Mouse (Mus musculus) naive thymus-derived CD4-positive, alpha-beta T cell, adult 2 months (primary cell): ENCODE data around the gene Creg1.
A peak's percentile ranks its signal among the peaks of the same experiment; 100 is the strongest.

Experiments used
- DNase-seq: peaks from one replicate; pipeline ENCODE4 v3.0.0-alpha.2; 2011; ENCODE audit warnings: low read depth

The Creg1 gene

DNA sequence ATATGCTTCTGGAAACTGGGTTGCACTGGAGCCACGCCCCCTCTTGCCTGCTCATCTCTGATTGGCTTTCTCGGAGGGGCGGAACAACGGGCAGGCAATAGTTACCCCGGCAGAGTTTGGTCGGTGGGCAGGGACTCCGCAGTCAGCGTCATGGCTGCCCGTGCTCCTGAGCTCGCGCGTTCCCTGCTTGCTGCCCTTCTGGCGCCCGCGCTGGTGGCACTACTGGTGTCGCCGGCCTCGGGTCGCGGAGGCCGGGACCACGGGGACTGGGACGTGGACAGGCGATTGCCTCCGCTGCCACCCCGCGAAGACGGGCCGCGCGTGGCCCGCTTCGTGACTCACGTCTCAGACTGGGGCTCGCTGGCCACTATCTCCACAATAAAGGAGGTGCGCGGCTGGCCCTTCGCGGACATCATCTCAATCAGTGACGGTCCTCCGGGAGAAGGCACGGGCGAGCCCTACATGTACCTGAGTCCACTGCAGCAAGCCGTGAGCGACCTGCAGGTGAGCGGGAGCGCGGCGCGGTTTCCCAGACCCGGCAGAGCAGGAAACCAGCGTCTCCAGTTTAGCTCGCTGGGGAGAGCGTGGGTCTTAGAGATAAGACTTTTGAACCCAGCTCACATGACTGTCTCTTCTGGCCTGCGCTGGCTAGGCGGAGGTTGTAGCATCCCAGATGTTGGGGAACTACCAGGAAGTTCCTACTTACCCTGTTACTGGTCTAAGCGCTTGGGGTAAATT, at the start of gene Creg1:
Gene Creg1, plus strand, starts transcription at position 112 of the 738 bp plus-strand sequence.
- DNase-seq = peak; percentile 96

DNA sequence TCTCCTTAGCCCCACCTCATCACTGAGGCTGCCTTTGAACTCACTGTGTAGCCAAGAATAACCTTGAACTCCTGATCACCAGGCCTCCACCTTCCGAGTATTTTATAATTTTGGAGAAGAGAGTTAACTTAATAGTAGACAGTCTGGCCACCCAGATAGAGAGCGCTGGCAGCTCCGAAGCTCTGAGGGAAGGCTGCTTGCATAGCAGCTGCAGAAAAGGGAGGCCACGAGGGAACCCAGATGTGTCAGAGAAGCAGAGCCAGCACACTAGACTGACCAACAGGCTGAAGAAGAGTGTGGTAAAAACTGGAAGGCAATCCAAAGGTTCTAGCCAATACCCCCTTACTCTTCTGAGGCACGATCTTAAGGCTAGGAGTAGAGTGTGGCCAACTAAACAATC, 49.7 kb upstream of the Creg1 start:
- DNase-seq = no peak

DNA sequence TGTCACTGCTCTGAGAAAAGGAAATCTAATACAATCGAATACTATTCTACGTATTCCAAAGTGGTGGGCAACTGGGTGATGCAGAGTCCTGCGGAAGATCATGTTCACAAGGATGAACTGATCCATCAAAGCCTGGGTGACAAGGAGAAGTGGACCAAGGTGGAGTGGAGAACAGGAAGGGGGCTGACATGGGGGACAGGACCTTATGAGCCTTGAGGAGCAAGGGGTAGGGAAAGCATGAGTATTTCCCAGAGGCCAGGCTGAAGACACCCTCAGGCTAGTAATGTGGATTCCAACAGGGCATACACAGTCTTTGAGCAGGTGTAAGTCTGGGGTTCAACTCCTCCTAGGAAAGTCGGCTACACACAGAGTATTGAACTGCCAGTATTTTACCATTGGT, 47.1 kb upstream of the Creg1 start:
- no peak for DNase-seq

DNA sequence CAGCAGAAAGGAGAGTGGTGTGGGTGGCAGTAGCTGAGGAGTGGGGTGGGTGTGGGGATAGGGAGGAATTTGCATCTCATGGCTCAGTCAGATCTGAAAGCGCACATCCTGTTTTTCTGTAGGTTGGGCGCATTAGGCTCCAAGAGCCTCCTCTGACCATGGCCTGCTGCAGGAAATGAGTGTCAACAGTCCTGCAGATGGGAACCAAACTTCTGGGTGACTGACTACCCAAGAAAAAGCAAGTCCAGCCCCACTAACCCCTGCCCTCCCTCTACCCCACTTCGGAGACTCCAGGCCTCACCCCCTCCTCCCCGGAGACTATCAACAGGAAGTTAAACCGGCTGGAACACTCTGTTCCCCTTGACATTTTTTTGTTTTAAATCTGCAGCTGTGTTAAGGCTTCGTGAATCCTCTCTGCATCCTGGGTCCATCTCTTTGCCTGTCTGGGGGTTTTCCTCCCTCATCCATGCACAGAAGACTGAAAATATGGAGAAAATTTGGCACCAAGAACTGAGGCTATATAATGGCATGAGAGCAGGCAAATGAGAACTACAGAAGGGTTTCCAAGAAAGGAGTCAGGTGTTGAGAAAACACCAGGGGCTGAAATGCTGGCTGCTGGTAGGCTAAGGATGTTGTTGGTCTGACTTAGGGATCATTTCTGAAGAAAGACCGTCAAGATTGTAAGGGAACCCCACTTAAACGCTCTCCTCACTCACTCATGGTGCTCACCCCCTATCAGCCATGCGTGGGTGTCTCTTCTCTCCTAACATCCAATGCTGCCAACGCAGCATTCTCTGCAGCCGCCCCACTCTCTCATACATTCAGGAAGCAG, 45.6 kb upstream of the Creg1 start:
- peak; percentile 64 for DNase-seq

DNA sequence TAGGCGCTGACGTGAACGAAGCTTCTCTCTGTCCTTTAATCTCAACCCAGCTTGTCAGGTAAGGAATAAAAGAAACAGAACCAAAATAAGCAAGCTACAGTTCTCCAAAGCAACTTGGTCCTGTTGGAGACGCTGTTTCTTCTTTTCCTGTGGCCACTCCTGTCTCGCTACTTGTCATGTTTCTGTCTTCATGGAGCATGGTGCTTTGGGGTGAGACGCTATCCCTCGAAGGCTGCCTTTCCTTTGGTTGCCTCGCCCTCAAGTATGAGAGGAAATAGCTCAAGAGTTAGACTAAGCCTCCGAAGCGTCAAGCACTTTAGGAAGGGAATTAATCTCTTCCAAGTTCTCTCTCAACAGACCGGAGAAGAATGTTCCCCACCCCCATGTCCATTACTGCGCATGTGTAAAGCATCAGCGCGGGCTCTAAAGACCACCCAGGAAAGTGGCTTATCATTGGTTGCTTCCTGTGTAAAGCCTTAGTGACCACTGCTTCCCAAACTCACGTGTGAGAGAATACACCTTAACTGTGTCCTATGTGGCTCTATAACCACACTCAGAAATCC, 44.9 kb upstream of the Creg1 start:
- DNase-seq = peak; percentile 71

DNA sequence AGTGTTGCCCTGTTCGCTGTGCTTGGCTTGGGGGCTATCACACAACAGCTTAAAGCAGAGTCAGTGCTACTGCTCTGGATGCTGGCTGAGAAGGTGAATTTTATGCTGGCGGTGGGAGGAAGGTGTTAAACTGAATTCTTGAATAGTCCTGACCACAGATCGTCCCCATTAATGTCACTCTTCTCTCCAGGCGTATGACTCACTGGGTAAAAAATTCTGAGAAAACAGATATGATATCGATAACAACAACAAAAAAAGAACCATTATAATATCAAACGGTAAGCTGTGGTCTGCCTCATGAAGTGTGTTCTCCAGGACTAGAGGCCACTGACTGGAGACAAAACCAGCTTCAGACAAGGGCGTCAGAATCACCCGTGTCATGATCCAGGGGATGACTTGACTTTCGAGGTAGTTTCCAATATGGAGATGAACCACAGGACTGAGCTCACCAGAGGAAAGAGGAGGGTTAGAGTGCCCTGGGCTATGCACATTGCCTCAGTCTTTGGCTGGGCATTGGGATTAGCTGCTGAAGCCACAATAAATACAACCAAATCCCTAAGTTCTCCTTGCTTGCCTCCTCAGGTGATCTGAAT, 40.9 kb upstream of the Creg1 start:
- DNase-seq = no peak

DNA sequence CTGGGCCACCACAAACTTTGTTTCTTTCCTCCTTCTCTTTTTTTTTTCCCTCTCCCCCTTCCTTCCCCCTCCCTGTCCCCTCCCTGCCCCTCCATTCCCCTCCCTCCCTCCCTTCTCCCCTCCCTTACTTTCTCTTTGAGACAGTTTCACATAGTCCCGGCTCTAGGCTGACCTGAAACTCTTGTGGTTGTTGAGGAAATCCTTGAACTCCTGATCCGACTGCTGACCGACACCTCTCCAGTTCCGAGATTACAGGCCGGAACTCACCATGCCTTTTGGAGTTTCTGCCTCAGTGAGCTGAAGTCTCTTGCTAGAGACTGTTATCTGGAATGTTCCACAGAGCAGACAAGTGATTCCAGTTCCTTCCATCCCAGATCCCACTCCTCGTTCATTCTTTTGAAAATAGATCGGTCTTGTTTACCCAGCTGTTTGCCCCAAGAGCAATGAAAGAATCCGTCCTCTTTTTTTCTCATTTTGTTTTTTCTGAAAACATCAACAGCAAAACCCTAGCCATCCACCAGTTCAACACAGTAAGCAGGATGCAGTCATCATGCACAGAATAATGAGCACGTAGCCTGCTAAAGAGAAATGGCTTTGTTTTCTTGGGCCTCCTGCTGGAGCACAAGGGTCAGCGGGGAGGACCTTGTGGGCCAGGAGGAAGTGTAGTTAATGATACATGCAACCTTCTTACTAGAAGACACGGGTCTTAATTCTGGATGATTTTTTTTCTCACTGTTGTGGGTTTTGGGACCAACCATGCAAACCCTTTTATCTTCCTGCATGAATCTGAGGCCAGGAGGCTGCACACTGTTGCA, 39.1 kb upstream of the Creg1 start:
- DNase-seq = no peak

DNA sequence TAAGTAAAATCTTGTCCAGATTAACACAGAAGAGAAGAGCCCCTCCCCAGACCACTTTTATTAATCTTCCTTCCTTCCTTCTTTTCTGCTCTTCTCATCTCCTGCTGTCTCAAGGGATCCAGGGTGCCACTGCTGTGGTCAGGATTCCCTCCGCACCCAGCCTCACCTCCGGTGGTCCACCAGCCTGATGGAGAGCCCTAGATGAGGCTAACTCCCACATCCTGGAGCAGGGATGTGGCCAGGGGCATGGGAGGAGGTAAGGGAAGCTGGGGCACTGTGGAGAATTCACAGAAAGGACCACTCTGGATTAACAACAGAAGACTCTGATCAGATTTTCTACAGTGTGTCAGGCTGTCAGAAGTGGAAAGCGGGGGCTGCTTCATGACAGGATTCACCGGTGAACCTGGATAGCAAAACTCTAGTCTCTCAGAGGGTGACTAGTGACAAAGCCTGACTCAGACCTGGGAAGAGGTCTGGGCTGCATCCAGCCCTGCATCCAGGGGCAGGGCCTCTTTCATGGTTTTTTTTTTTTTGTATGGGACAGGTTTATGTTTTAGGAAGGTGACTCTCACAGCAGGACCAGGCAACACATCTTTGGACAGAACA, 38.4 kb upstream of the Creg1 start:
- DNase-seq = no peak

DNA sequence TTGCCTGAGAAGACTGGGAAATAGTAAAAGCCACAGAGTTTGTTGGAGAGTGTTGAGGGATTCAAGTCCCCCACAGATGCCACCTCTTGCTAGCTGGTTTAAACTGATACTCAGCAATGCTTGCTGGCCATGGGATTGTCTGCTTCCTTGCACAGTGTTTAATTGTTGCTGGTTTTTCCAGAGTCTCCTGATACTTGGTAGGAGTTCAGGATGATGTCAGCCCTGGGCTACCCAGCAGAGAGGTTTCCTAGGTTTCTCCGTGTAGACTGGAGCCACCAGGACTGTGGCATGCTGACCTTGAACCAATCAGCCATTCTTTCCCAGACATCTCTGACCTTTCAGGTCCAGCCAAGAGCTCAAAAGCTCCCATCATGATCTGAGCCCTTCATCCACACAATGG, 36.6 kb upstream of the Creg1 start:
- DNase-seq = no peak

DNA sequence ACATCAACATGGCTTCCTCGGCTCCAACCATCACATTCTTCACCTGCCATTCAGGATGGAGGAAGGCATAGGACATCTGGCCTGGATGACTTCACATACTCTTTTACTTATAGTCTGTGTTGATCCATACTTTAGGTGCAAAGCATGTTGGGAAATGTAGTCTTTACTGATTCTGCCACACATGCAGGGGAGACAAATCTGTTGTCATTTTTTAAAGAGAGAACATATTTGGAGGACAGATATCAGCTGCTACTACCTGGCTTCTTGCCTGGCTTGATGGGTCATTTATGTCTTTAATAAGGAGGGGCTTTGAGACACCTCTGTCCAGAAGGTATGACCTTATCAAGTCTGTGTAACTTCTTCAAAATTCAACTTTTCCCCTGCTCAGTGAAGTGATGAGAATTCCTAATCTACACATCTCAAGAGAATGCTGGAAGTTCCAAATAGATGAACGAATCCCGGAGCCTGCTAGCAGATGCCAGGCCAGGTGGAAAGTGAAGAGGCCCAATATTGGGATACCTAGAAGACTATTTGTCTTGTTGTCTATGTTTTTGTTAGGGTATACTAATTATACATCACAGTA, 35.4 kb upstream of the Creg1 start:
- no peak for DNase-seq

DNA sequence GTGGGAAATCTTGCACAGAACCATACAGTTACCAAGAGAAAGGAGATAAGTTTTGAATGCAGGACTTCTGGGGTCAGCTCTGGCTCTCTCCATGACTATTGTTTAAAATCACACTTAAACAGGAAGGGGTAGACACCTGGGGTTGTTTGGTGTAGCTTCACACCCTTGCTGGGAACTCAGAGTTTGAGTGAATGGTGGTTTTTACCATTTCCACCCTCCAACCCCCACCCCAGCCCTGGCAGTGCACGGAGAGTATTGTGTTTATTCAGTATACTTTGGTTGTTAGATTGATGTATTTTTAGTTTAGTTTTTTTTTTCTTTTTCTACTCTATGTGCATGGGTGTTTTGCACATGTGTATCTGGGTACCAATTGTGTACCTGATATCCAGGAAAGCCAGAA, 33.4 kb upstream of the Creg1 start:
- DNase-seq = peak; percentile 47

DNA sequence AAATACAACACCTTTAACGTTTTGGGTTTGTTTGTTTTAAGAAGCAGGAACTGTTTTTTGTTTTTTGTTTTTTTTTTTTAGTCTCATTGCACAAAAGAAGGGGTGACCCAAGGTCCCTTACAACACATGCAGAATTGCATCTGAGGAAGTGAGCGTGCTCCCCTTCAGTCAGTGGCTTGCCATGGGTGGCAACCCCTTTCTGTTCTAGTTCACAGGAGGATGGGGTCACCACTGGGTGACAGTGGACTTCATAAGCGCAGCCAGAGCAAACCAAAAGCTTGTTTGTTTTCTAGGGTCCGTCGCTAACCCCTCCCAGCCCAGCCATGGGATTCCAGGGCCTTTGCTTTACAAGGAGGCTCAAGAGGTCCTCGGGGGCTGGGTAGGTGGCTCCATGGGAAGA, 32.0 kb upstream of the Creg1 start:
- DNase-seq = no peak

DNA sequence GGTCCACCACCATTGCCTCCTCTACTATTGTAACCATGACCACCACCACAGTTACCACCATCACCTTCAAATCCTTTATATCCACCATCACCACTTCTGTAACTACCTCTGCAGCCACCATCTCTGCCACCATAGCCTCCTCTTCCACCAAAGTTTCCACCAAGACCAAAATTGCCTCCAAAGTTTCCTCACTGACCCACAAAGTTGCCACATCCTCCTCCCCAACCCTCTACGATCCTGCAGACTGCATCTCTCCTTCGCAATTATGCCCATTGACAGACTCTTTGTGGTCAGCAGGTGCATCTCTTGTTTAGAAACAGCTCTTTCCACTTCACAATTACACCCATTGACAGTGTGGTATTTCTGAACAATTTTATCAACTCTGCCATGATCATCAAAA, 28.7 kb upstream of the Creg1 start:
- DNase-seq = no peak

DNA sequence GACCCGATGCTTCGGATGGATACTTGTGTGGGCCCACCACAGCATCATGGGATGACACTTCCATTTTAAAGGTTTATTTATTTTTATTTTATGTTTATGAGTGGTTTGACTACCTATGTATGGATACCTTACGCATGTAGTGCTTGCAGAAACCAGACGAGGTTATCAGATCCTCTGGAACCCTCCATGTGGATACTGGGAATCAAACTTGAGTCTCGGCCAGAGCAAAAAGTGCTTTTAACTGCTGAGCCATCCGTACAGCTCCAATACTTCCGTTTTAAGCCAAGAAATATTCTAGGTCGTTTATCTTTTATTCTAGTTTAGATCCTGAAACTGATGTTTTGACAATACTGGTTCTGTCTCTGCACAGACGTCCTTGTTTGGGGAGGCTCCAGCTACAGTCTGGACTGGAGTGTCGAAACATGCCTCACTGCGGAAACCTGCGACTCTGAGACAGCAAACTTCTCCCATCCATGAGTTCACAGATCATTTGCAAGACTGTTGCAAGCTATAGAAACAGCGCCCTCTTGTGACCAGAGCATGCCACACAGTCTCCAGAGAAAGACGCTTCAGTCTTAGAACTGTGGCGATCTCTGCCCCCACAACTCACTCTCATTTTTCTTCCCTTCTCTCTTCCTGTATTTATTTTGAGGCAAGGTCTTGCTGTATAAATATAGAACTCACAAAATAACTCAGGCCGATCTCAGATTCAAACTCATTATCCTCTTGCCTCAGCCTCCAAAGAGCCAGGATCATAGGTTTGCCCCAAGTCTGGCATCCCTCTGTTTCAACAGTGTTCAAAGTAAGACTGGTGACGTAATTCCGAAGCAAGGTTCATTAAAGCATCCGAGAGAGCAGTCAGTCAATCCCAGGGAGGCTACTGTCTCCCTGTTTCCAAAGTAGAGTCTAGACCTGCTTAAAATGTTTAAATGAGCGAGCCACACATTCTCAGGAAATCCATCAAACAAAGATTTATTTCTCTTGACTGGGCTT, 27.4 kb upstream of the Creg1 start:
- peak; percentile 92 for DNase-seq

DNA sequence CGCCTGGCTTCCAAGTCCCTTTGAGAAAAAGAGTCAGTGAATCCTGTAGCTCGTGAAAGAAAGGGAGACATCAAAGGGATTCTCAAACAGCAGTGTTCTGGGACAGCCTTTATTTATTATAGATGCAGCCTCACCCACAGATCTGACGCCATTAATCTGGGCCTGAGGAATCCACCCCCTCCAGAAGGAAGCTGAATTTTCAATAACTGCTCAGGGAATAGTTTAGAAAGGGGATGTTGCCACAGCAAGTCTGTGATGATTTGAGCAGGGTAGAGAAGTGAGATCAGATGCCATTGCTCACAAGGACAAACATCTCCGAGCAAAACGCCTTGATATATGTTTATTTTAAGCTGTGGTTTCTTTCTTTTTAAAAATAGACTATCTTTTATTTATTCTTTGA, 26.1 kb upstream of the Creg1 start:
- no peak for DNase-seq

DNA sequence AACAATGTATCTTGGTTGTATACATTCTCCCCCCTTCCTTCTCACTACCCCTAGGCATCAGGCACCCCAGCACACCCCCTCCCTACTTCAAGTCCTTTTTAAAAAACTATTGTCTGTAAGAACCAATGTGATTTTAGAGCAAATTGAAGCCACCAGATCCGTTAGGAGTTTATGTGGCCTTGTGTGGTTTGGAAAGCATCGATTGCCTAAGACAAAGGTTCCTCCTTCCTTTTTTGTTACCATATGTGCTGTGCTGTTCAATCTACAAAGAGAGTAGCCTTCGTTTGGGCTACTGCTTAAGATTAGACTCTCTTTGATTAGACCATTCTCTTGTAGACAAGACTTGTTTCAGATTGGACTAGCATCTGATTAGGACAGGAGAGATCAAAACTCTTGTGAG, 25.7 kb upstream of the Creg1 start:
- DNase-seq = no peak

DNA sequence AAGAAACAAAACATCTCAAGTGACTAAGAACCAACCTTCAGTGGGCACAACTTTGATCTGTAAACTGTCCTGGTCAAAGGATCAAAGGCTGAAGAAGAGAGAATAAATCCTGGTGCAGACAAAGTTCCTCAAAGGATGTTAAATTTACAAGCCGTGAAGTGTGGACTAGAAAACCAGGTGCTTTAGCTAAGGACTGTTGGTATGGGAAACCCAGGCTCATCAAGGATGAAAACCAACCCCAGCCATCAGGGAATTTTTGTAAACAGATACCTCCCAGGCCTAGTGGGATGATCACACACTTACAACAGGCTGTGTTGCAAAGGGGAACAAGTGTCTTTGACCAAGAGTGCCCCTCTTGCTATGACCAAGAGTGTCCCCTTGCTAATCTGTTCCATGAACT, 24.6 kb upstream of the Creg1 start:
- no peak for DNase-seq

DNA sequence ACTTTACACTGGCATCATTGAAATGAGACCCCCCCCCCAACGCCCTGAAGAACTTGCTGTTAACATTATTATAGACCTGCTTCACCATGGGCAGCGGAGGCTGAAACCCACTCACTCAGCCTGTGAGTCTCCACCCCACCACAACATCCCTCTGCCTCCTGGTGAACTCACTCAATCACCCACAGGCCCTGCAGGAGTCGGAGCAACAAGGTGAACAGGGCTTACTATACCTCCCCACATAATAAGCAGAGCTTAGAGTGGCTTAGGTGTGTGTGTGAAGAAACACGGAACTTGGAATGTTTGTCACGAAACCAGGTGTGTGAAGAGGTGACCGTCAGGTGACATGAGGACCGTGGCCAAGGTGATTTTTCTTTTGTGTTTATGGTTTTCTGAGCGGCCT, 21.6 kb upstream of the Creg1 start:
- DNase-seq = no peak

DNA sequence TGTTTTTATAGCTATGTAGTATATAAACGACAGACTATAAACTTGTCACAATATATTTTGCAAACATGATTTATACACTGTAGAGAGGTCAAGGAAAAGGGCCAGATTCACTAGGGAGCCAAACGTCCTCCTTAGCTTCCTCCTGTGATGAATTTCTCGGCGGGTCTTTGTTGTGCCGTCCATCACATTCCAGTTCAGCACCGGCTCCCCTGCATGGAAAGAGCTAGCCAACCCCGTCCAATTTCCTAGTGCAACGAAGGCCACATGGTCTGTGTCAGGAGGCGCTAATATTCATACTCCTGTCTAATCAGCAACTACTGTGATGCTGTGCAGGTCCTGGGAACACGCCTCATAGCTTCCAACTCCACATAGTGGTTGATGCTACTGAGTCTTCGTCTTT, 15.5 kb upstream of the Creg1 start:
- no peak for DNase-seq

DNA sequence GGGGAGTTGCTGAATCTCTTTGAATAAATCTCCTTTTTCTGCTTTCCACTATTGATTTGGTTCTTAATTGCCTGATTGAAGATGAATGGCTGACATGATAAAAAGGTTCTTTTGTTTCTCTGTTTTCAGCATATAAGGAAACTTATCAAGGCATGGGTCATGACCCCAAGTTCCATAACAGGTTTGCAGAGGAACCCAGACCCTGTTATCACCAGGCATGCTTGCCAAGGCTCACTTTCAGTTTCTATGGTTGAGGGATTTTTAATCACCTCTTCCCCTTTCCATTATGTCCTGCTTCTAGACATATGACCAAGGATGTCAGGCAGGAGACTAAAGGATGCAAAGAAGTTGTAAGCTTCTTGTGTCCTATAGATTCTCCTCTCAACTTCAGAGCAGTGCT, 12.4 kb upstream of the Creg1 start:
- no peak for DNase-seq
